Mouse (Mus musculus) 3134 (cell line): ENCODE results near the gene Rgp1.
"Not testable (repeated sequence)": the region's sequence is repeated elsewhere in the genome, so short reads cannot be mapped to it uniquely, and the experiment has no call there.

Experiments
- DNase-seq: peaks from one replicate; pipeline ENCODE4 v3.0.0-alpha.2; 2011; ENCODE audit warnings: low spot score; ENCODE audit not compliant: insufficient read length; ENCODE audit errors: extremely low read depth

The Rgp1 gene

DNA sequence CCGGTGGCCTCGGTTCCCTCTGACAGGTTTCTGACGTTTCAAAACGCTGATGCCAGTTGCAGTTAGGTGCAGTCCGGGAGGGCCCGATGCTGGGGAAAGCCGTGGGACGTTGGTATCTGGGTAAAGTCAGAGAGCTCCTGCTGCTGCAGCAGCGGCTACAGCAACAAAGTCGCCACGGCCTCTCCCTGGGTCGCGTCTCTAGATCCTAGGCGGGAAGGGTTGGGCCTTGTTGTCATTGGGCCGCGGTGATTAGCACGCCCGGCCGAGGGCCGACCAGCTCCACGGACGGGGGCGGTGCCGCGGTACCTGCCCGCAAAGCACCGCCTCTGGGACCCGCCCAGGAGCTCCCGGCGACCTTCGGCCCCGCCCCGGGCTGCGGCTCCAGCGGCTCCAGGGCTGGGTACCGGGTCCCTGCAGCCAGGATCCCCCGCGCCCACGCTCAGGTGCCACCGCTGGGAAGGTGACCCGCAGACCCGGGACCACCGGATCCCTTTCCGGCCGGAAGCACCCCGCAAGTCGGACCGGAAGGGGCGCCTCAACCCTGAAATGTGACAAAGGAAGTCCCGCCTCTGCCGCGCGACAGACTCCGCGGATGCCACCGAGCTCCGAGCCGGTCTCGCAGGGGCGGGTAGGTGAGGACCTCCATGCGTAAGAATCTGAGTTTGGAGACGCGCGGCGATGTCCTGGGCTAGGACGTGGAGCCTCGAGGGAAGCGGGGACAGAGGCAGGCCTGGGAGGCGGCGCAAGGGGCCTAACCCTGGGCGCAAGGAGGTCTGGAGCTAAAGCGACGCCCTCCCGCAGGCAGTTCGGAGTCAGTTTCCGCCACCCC lies at the start of gene Rgp1, which contains the start of gene Gba2:
Gene Rgp1 (plus strand): TSS at position 340 of the 829 bp plus-strand sequence.
Gene Gba2 (minus strand): TSS at position 498 of the 829 bp plus-strand sequence.
- DNase-seq: peak; percentile 92

DNA sequence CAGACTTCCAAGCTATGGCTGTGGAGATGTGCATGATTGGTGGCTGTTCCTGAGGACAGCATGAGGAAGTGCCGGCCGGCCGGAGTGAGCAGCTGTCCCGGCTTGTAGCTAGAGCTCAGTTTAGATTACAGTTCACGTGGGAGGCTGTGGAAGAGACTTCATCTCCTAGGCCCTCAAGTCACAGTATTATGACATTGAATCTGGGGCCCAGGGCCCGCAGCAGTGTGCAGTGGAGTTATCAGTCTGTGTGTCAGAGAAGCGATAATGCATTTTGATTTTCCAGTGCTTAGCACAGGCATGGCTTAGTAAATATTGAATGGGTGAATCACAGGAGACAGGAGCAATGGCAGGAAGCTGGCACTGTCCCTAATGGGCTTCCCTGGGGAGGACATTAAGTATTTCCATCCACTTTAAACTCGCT lies 48.4 kb upstream of the Rgp1 start:
- no peak for DNase-seq

DNA sequence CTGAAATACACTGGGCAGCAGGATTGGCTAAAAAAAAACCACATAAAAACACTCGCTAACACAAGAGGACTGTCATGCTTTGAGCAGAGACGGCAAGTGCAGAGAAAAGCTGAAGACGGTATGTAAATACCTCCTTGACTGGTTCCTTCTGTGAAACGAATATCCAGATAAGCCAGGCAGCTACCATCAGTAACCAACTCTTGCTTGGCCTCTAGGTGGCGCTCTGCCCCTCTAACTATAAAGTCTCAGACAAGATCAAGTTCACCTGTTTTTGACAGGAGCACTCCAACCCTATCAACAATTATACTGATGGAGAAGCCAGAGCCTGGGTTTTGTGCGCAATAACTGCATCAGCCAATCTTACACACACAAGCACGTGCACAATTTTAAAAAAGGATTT lies 47.9 kb upstream of the Rgp1 start:
- DNase-seq: no peak

DNA sequence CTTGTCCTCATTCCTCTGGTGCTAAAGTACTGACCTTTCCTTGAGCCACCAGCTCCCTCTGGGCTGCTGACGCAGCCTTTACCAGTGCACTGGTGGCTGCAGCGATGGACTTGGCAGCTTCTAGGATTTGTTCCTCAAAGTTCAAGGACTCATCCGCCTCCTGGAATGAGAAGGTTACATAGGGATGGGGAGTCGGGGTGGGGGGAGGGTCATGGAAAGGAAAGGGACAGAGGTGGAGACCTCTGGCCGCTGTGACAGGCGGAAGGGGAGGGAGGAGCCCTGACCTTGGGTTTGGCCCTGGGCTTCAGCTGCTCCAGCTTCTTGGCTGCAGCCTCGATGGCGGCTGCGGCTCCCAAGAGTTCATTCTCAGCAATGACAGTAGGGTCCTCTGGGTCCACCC lies 45.2 kb upstream of the Rgp1 start:
- no peak for DNase-seq

DNA sequence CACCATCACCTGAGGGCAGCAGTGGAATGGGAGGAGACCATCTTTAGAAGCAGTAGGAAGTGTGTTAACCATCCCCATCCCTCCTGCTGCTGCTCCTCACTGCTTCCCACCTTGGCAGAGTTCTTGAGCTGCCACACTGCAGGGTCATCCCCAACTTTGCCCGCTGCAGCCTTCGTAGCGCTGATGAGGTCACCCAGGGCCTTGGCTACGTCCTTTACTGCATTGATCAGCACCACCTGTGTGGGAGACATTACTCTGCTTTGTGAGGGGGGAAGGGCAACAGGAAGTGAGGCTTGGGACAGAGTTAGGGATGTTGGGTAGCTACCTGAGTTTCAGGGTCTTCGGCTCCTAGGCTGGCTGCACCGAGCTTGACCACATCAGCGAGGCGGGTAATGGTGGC lies 42.9 kb upstream of the Rgp1 start:
- DNase-seq: no peak

DNA sequence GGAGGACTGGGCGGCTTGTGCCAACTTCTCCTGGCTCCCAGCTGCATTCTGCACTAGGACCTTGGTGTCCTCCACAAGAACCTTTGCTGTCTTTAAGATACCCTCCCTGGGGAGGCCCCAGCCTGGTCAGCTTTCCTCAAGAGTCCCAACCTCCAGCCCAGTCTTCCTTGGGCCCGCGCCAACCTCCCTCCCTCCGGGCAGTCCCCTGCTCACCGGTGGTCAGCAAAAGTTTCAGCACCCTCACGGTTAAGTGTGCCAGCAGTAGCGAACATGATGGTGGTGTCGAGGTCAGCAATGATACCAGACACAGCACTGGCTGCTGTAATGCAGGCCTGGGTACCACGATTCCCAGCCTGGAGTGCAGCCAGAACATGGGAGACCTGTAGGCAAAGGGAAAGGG lies 42.5 kb upstream of the Rgp1 start:
- no peak for DNase-seq

DNA sequence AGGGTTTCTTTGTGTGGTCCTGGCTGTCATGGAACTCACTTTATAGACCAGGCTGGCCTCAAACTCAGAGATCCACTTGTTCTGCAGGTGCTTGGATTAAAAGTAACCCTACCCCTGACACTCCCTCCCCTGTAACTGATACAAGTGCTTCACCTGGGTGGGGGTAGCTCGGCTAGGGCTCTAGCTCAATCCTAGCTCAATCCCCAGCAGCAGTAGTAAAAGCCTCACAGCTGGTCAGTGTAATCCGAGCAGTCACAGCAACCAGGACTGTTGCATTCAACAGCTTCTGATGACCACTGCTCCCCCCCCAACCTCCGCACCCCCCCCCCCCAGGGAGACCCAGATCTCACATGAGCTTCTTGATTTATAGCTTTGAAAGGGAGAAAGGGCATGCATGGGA lies 36.5 kb upstream of the Rgp1 start:
- no peak for DNase-seq

DNA sequence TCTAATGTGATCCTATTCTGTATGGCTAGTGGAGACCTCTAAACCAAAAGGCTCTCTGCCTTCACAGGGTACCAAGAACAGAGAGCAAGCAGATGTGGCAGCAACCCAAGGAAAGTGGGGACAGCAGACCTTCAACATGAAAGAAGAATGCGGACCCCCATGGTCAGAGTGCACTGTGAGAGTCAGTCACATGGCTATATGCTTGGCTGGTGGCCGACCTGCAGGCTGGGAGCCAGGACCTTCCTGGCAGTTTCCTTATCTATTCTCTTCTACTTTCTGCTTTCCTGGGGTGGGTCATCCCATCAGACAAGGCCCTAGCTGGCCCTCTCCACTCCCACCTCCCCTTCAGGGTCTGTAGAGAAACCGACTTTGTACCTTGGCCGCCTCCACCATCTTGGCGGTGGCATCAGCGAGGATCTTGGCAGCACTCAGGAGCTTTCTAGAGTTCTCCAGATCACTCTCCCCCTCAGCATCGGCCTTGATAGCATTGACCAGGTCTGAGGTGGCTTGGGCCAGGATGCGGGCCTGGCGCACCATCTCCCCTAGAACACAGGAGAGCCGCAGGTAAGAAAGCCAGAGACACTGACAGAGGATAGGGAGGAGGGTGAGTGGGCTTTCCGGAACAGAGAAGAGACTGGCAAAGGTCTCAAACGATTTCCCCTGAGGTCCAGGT lies 32.0 kb upstream of the Rgp1 start:
- no peak for DNase-seq

DNA sequence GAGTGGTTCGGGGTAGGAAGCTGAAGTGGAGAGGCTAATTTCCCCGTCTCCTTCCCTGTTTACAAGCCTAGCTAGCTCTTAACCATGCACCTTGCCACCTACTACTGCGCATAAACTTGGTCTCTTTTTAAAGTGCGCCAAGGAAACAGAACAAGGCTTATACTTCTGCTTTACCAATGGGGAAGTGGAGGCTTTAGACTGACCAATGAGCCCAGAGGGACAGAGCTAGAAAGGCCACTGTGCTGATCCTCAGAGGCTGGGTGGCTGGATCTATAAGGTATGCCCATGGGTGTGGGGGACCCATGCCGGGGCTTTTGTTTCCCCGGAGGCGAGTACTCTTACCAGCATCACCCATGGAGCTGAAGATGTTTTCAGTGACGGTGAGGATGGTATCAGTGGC lies 31.4 kb upstream of the Rgp1 start:
- DNase-seq: no peak

DNA sequence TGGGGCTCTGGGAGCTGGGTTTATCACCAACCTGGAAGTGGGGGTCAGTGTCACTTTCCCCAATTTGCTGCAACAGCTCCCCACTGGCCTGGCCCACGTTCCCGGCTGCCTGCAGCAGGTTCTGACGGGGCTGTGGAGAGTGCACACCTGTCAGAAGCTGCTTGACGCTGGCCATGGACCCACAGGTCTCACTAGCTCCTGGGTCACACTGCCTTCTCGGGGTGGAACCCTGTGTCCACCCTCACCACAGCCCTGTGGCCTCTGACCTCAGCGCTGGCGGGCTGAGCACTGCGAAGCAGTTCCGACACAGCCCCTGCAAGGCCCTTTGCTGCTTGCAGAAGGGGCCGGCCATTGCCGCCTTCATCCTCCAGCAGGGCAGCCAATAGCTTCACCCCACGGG lies 29.5 kb upstream of the Rgp1 start:
- DNase-seq: no peak

DNA sequence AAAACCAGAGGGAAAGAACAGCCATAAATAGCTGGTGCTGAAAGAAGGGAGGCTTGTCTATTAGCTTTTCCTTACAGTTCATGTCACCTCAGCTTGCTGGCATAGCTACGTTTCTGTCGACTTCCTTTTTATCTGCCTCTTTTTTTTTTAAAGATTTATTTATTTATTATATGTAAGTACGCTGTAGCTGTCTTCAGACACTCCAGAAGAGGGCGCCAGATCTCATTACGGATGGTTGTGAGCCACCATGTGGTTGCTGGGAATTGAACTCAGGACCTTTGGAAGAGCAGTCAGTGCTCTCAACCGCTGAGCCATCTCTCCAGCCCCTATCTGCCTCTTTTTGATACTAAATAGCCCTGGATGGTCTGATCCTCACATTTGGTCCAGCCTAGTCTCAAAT lies 26.7 kb upstream of the Rgp1 start:
- not testable (repeated sequence) for DNase-seq

DNA sequence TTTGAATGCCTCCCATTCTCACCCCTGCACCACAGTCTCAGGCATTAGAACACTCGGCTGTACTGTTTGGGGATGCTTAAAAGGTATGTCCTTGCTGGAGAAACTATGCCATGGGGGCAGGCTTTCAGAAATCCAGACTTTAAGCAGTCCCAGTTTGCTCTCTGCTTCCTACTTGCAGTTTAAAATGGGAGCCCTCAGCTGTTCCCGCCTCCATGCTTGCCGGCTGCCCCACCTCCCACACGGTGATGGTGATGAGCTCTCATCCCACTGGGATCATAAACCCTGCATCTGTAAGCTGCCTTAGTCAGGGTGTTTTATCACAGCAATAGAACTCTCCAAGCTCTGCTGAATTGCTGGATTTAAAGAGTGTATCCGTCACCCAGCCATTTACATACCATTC lies 26.1 kb upstream of the Rgp1 start:
- DNase-seq: no peak

DNA sequence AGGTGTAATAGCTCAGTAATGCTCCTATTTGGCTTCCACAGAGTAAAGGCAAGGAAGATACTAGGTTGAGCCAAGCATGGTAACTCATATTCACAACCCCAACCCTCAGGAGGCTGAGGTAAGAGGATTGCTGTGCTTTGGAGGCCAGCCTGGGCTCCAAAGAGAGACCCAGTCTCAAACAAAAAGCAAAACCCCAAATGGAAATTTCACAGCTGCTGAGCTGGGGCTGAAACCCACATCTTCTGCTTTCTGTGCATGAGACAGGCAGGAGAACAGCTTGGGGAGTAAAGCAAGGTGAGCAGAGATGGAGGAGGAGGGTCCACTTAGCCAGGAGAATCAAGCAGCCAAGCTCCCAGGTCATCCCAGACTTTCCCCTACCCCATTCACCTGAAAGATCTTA lies 24.6 kb upstream of the Rgp1 start:
- DNase-seq: no peak

DNA sequence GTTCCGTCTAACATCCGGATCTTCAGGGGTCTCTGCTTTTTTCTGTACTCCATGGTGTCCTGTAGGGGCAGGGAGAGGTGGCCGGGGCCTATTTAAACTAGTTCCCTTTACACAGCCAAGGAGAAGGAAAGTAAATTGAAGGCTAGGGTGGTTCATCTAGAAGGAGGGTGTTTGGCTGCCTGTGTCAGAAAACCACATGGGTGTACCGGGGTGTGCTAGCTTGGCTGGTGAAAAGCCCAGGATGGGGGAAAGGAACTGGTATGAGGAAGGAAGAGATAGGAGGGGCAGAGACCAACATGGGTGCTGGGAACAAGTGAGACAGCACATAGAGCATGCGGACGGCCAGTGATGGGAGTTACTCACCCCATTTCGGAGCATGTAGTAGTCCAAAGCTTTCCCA lies 22.6 kb upstream of the Rgp1 start:
- DNase-seq: no peak

DNA sequence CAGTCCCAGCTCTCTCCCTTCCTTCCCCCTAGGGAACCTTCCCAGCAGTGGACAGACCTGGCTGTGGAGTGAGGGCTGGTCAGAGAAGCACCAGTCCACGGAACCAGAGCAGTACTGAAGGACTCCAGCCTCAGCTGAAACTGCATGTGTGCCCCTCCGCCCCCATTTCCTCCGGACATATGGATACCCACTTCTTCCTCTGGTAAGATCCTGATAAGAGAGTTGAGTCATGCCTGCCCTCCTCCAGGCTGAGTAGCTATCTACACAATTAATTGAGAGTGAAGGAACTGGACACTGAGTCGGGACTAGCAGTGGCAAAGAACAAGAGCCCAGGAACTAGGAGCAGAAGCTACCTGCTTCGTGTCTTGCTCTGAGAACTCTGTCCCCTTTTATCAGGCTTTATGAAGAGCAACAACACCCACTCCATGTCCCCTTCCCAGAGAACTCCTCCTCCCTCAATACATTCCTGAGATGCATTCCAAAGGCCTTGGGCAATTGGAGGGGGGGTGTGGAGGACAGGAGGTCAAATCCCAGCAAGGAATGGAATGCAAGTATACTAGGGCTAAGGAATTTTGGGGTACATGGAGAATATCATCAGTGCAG lies 20.4 kb upstream of the Rgp1 start:
- no peak for DNase-seq

DNA sequence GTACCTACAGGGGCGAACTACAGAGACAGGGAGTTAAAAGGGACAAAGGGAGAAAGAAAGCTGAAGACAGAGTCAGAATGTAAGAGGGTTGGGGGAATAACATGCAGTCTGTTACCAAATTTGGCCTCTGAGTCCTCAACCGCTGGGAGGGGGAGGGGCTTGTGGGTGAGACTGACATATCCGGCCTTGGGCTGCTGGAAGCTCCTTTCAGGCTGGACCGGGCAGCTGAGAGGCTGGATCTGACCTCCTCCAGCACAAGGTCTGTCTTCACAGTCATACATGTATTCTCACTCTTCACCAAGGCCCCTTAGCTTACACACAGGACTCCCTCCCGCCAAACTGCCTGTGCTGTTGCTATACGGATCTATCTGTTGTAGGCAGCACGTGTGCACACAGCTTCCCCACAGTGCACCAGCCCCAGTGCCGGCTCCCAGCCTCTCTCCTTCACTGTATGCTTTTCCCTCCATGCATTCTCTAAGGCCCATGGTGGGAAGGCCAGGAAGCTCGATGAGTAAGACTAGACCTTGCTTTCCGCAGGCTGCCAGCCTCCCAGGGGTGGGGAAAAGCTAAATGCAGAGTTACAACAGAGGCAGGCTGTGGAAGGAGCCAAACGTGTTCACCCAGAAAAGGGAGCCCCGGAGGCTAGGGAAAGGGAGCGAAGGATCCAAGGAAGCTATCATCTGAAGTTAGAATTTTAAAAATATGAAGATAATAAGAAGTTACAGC lies 19.7 kb upstream of the Rgp1 start:
- peak; percentile 78 for DNase-seq

DNA sequence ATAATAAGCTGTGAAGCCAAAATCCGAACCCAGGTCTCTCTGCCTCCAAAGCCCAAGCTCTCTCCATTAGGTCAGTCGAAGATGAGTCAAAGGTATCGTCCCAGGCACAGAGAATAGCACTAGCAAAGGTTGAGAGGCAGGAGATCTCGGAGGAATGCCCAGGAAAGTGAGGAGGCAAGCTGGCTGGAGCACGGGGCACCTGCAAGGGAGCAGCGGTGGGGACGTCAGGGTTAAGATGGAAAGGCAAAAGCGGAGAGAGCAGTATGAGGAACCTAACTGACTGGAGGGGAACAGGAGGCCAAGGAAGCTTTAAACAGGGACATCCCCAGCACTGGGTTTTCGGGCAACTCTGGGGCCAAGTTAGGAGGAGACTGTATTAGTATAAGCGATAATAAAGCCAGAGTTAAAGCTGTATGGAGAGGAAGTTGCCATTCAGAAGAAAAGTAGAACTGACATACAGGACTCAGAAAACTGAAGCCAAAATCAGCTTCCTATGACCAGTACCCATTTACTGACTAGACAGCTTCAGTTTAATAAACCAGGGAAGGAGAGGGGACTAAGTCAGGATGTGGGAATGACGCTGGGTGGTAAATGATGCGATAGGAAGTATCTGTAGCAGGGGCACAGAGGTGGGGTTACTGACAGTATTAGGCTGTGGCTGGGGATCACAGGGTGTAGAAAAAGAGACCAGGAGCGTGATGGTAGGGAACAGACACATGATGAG lies 18.8 kb upstream of the Rgp1 start:
- no peak for DNase-seq

DNA sequence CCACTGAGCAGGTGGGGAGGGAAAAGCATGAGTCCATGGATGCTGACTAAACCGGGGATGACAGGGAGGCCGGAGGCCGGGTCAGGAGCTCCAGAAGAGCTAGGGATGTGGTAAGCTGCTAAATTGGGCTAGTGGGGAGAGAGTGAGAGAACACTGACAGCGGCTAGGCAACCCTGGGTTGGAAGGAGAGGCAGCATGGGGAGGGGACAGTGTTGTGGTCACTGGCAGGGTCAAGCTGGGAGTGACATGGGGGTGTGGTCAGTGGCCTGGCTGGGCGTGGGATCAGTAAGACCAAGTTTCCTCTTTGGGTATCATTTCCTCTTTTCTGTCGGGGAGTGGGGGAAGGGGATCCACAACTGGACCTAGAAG lies 18.3 kb upstream of the Rgp1 start:
- peak; percentile 84 for DNase-seq

DNA sequence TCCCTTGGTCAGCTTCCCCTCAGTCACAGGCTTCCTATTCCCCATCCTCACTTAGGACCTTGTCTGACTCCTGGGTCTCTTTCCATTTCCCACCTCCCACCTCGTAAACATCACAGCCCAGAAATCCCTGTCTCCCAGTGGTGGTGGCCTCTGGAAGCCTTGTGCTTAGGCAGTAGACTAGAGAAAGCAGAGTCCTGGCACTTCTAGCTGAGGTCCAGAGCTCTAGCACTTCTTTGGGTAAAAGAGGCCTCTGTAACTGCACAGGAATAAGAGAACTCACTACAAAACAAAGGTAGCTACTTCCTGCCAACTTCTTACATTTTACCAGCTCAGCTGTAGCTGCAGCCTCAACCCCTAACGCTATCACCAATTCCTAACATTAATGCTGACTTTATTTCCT lies 17.5 kb upstream of the Rgp1 start:
- DNase-seq: no peak

DNA sequence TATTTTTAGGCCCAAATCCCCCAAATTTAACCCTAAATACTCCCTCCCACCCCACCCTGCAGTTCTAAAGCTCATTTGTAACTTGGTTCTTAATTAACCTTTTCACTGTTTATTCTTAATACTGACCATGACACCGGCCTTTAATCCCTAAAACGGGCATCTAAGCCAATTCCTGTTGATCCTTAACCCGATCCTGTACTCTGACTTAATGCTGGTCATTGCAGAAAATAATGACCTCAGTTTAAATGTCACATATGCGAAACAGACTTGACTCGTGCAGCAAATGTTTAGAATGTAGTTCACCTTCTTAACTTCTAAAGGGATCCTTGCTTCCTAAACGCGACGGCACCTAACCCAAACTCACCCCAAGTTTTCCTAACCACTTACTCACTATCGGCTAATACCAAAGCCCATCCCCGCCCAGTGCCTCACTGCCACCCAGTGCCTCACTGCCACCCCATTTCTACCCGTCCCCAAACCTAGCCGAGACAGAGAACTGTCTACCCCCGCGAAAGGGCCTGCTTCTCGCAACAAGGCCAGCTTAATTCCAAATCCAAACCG lies 17.0 kb upstream of the Rgp1 start:
- no peak for DNase-seq
